Mouse (Mus musculus): ENCODE results near the gene Rsu1.

DNA sequence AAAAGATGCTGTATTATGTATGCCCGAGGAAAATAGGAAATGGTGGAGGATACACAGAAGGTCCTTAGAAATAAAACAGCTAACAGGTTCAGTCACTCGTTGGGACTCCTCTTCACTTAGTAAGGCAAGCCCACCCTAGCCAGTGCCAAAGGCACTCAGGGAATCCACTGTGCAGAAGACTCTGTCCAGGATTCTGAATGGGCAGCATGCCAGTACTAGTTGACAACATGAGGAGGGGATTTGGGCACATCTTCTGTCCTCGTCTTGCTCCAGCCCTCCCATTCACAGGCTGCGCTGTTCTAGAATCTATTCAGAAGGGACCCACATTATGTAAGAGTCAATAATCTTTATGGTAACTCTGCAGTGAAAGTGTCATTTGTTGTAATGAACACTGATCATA lies 181.4 kb downstream of the Rsu1 start:
- TF ChIP-seq POLR2A (IDR thresholded peaks at IDR 0.05; ENCODE audit: low read depth, low read length), result no peak
- TF ChIP-seq CTCF (IDR thresholded peaks at IDR 0.05; ENCODE audit: extremely low read depth, insufficient read depth, insufficient read length, insufficient replicate concordance), result no peak
